Mouse (Mus musculus): ENCODE results near the gene Slc9a3. TPM values are rescaled to one million over a fixed set of nuclear protein-coding genes. Genes with fewer than 3 reads are reported as not detected.

The Slc9a3 gene
- polyA plus RNA-seq, 1 experiment from 2014 or later, result not detected

DNA sequence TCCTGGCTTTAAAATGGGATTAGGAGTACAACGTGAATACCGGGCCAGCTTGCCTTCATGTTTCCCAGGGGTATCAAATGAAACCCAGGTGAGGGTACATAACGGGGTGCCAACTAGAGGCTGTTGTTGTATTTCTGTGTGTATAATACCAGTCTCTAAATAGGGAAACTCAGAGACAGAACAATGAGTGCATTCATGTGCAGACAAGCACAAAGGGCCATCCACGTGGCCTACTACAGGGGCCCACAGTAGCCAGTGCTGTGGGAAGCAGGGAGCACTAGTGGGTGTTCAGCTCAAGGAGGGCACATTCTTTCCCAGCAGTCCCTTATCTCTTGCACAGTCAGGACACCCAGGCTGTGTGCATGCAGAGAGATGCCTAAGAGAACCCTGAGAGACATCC is 8.7 kb upstream of the Slc9a3 start:
- Histone ChIP-seq H3K4me2 (no peak overlapping the region), H3K27ac (ENCODE audit: poor library complexity, severe bottlenecking) (no peak overlapping the region), H3K36me3 (no peaks in the 10 kb centered on the region), H3K9ac (no peak overlapping the region), H3K9me3 (replicated peaks) (no peaks in the 10 kb centered on the region), H3K4me1 (replicated peaks) (peaks cover 31% of the 10 kb centered on the region), H3K27me3 (replicated peaks) (no peaks in the 10 kb centered on the region), H3K4me3 (no peak overlapping the region)
- 74% methylated on average over 4 of the region's 4 CpGs for WGBS
- no peak for ATAC-seq (ENCODE audit: insufficient number of reproducible peaks, low FRiP score)

DNA sequence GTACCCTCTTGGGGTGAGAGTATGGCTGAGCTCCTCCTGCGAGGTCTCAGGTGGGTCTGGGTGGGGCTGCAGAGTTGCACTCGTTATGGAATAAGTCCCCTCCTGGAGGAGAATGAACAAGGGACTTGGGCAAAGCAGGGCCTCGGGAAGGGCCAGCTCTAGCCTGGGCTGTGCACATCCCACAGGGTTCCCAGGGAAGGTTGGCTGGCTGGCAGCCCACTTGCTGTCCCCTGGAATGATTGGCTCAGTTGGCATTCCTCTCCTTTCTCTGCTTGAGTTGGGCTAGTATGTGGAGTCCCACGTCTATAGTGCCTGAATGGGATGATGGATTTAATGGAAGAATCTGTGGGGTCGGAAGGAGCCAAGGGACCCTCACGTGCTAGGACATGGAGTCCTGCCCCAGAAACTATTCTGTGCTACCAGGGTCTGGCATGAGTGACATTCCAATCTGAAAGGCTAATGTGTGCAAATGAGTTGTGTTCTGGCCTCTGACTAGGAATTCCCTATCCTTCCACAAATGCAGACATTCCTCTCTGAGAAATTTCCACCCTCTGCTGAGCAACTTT is 7.5 kb upstream of the Slc9a3 start:
- no peak overlapping the region for H3K27ac ChIP-seq (ENCODE audit: poor library complexity, severe bottlenecking)
- H3K9ac ChIP-seq, result no peak overlapping the region
- 66% methylated on average over 6 of the region's 6 CpGs for WGBS
- peaks cover 29% of the 10 kb centered on the region for H3K4me1 ChIP-seq (replicated peaks)
- H3K9me3 ChIP-seq (replicated peaks), result no peaks in the 10 kb centered on the region
- no peak overlapping the region for H3K4me2 ChIP-seq
- no peaks in the 10 kb centered on the region for H3K36me3 ChIP-seq
- no peak for ATAC-seq (ENCODE audit: insufficient number of reproducible peaks, low FRiP score)
- H3K27me3 ChIP-seq (replicated peaks), result no peaks in the 10 kb centered on the region; the same call in 1 of the 2 replicates
- H3K4me3 ChIP-seq, result no peak overlapping the region

DNA sequence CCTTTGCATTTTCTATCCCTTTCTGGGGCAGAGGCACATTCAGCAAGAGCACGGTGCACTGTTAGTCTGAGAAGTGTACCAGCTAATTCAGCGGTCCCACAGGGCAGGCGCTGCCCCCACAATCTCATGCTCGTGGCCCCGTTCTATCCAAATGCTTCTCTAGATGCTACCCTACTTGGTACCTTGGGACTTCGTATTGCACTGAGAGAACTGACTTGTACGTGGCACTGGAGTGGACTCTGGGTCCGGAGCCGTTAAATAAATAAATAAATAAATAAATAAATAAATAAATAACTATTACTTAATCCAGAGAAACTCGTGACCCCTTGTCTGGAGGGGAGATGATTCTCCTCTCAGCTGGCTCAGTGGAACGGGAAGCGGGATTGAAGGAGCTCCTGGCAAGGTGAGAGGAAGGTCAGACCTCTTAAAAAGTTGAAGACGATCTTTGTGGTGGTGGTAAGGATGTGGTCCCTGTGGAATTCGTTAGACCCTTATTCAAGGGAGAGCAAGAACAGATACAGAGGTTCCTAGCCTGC is 606 bp downstream of the Slc9a3 start:
- no peak overlapping the region for H3K4me3 ChIP-seq
- H3K9me3 ChIP-seq (replicated peaks), result no peaks in the 10 kb centered on the region
- no peak overlapping the region for H3K27ac ChIP-seq (ENCODE audit: poor library complexity, severe bottlenecking)
- peaks cover 71% of the 10 kb centered on the region for H3K27me3 ChIP-seq (replicated peaks)
- peak overlapping the region; percentile 76 for H3K4me2 ChIP-seq
- 36% methylated on average over 14 of the region's 14 CpGs for WGBS
- peaks cover 6% of the 10 kb centered on the region; the same call in 1 of the 2 replicates for H3K4me1 ChIP-seq (replicated peaks)
- no peak overlapping the region for H3K9ac ChIP-seq
- H3K36me3 ChIP-seq, result no peaks in the 10 kb centered on the region
- ATAC-seq (ENCODE audit: insufficient number of reproducible peaks, low FRiP score), result no peak

DNA sequence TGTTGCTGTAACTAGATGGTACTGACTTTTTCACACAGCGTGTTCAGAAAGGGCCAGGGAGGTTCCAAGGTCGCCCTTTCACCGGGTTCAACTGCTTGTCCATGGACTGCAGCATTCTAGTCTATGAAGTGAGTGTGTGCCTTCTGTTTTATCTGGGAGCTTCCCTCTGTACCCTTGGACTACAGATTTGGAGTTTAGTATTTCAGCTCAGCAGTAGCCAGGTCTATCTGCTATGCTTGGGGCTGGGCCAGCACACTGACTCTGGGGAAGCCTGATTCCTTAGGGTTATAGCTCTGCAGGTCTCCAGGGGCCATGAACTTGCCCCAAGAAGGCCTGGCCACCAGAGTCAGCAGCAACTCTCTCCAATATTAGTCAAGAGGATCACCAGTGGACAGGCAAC is 1.4 kb downstream of the Slc9a3 start:
- WGBS, result 61% methylated on average over 3 of the region's 3 CpGs
- no peak overlapping the region for H3K27ac ChIP-seq (ENCODE audit: poor library complexity, severe bottlenecking)
- H3K4me3 ChIP-seq, result no peak overlapping the region
- H3K27me3 ChIP-seq (replicated peaks), result peaks cover 78% of the 10 kb centered on the region
- H3K36me3 ChIP-seq, result no peaks in the 10 kb centered on the region
- no peak for ATAC-seq (ENCODE audit: insufficient number of reproducible peaks, low FRiP score)
- peaks cover 6% of the 10 kb centered on the region; the same call in 1 of the 2 replicates for H3K4me1 ChIP-seq (replicated peaks)
- H3K4me2 ChIP-seq, result no peak overlapping the region
- no peak overlapping the region for H3K9ac ChIP-seq
- no peaks in the 10 kb centered on the region for H3K9me3 ChIP-seq (replicated peaks)

DNA sequence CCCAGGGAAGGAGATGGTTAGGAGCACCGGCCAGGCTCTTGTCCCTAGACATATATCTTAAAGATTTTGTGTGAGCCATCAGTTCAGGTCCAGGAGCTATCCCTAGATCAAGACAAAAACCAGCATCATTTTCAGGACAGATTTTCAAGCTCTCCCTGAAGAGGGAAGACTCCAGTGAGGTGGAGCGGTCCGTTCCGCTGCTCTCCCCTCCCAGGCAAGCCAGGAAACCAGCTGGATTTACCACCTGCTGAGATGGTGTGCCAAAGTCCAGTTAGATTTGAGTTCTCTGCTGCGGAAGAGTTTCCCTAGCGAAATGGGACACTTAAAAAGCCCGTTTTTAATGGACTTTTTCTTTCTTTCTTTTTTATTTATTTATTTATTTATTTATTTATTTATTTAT is 6.3 kb downstream of the Slc9a3 start:
- no peak overlapping the region for H3K9ac ChIP-seq
- ATAC-seq (ENCODE audit: insufficient number of reproducible peaks, low FRiP score), result no peak
- no peak overlapping the region for H3K4me2 ChIP-seq
- H3K27me3 ChIP-seq (replicated peaks), result peaks cover 48% of the 10 kb centered on the region
- no peaks in the 10 kb centered on the region for H3K9me3 ChIP-seq (replicated peaks)
- H3K36me3 ChIP-seq, result no peaks in the 10 kb centered on the region
- H3K27ac ChIP-seq (ENCODE audit: poor library complexity, severe bottlenecking), result no peak overlapping the region
- no peaks in the 10 kb centered on the region for H3K4me1 ChIP-seq (replicated peaks)
- H3K4me3 ChIP-seq, result no peak overlapping the region
- 67% methylated on average over 7 of the region's 7 CpGs for WGBS

DNA sequence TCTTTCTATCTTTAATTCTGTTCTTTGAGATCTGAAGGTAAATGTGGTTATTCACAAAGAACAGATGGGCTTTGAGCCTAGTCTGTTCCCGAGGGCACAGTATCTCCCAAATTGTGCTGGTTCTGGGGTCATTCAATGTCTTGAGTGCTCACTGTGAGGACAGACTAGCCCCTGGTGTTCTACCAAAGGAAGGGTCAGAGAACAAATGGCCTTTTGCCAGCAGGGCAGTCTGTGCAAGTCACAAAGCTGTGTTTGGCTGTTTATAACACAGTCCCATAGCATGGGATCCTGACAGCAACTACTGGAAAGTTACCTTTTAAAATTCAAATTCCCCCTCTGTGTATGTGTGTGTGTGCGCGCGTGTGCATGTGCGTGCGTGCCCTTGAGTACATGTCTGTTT is 8.7 kb downstream of the Slc9a3 start:
- Histone ChIP-seq H3K9ac (no peak overlapping the region), H3K4me3 (no peak overlapping the region), H3K9me3 (replicated peaks) (no peaks in the 10 kb centered on the region), H3K36me3 (no peaks in the 10 kb centered on the region), H3K27ac (ENCODE audit: poor library complexity, severe bottlenecking) (no peak overlapping the region), H3K4me2 (no peak overlapping the region), H3K27me3 (replicated peaks) (peaks cover 24% of the 10 kb centered on the region), H3K4me1 (replicated peaks) (no peaks in the 10 kb centered on the region)
- ATAC-seq (ENCODE audit: insufficient number of reproducible peaks, low FRiP score), result no peak
- 87% methylated on average over 6 of the region's 6 CpGs for WGBS

DNA sequence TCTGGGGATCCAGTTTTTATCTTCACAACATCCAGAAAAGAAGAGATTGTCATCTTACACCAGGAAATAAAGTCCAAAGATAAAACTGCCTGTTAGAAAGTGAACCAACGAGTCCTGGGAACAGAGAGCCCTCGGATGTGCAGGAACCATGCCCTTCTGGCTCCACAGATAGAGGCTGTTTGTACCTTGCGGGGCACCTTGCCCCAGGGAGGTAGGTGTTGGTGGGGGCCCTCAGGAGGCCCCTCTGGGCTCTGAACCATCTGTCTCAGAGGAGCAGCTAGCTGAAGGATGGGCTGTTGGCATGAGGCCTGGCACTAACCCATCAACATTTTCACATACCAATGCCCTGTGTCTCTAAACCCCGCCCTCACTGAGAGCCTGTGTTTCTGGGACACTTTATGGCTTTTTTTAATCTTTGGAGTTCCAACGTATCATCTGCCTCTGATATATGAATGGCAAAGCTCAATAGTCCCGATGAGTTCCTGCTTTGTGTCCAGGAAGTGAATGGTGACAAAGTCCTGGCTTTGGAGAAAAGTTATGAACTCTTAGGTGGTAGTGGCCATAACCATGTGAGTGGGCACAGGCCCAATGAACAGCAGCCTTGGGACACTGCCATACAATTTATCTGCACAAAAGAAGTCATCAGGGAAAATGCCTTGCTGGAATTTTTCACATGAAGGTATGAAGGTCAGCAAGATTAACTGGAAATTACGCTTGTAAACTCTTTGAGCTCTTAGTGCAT is 17.8 kb downstream of the Slc9a3 start:
- H3K4me3 ChIP-seq, result no peak overlapping the region
- WGBS, result 69% methylated on average over 7 of the region's 7 CpGs
- H3K27ac ChIP-seq (ENCODE audit: poor library complexity, severe bottlenecking), result no peak overlapping the region
- no peak overlapping the region for H3K9ac ChIP-seq
- H3K27me3 ChIP-seq (replicated peaks), result no peaks in the 10 kb centered on the region
- no peak for ATAC-seq (ENCODE audit: insufficient number of reproducible peaks, low FRiP score)
- no peaks in the 10 kb centered on the region; the same call in 1 of the 2 replicates for H3K4me1 ChIP-seq (replicated peaks)
- no peaks in the 10 kb centered on the region for H3K9me3 ChIP-seq (replicated peaks)
- no peak overlapping the region for H3K4me2 ChIP-seq
- no peaks in the 10 kb centered on the region for H3K36me3 ChIP-seq

DNA sequence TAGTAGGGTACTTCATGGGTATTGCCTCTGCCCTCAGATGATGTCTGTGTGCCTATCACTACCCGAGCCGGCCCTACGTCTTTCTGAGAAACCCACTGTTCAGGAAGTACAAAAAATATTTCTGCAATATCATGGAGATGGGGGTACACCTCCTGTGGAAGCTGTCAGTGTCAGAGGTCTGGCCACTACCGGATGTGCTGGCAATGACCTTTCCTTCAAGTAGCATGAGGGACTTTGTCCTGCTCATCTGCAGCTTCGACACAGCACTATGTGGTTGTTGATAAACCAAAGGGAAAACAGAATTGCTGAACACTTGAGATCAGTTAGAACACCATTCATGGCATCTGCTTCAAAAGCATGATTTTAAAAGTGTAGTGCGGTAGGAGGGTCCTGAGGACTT is 19.5 kb downstream of the Slc9a3 start:
- no peaks in the 10 kb centered on the region; the same call in 1 of the 2 replicates for H3K4me1 ChIP-seq (replicated peaks)
- H3K27ac ChIP-seq (ENCODE audit: poor library complexity, severe bottlenecking), result no peak overlapping the region
- 85% methylated on average over 6 of the region's 6 CpGs for WGBS
- no peaks in the 10 kb centered on the region for H3K27me3 ChIP-seq (replicated peaks)
- no peaks in the 10 kb centered on the region for H3K36me3 ChIP-seq
- H3K4me3 ChIP-seq, result no peak overlapping the region
- no peaks in the 10 kb centered on the region for H3K9me3 ChIP-seq (replicated peaks)
- H3K9ac ChIP-seq, result no peak overlapping the region
- no peak overlapping the region for H3K4me2 ChIP-seq
- ATAC-seq (ENCODE audit: insufficient number of reproducible peaks, low FRiP score), result no peak

DNA sequence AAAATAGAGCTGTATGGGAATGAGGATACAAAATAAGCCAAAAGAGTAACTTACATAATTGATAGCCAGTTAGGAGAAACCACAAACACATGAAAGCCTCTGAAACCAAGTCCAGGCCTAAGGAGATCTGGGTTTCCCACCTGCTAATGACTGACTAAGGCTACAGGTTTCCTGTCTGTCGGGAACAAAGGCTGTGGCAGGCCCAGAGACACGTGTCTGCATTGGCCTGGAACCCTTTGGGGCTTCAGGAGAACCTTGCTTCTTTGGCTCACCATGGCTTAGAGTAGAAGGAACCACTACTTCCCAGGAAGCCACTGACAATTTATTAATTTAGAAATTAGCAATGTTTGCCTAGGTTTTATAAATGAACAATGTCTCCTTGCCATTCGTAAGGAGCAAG is 22.0 kb downstream of the Slc9a3 start:
- no peak overlapping the region for H3K4me3 ChIP-seq
- 68% methylated on average over 3 of the region's 3 CpGs for WGBS
- no peak overlapping the region for H3K9ac ChIP-seq
- H3K27me3 ChIP-seq (replicated peaks), result no peaks in the 10 kb centered on the region
- H3K9me3 ChIP-seq (replicated peaks), result no peaks in the 10 kb centered on the region
- H3K36me3 ChIP-seq, result no peaks in the 10 kb centered on the region
- H3K4me1 ChIP-seq (replicated peaks), result no peaks in the 10 kb centered on the region; the same call in 1 of the 2 replicates
- no peak overlapping the region for H3K27ac ChIP-seq (ENCODE audit: poor library complexity, severe bottlenecking)
- no peak overlapping the region for H3K4me2 ChIP-seq
- ATAC-seq (ENCODE audit: insufficient number of reproducible peaks, low FRiP score), result no peak

DNA sequence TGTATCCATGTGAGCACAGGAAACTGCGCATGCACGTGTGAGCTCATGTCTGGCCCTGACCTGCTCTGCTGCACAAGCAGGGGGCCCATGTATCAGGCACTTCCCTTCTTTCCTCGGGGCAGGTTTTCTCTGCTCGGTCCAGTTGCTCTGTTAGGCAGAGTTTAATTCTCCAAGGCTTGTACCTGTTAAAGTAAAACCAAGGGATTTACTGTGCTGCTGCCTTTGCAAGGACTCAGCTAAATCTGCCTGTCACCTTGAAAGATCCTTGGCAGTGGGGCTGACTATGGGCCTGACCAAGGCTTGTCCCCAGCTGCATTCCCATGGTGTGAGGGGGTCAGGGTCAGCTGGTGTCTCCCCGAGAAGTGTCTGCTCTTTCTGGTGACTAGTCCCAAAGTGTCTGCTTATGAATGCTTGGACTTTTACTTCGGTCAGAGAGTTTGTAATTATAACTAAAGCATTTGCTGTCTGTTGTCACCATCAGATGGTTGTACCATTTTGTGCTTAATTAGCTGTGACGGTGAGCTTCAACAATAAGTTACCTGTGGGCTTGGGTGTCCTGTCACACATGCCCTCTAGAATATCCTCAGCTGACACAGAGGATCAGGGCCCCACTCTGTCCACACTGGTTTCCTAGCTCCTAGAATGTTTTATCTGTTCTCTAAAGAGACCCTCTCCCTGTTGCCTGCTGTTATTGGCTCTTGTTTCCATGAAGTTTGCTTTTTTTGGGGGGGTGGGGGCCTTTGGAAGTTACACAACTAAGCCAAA is 23.0 kb downstream of the Slc9a3 start:
- 74% methylated on average over 7 of the region's 7 CpGs for WGBS
- Histone ChIP-seq H3K27ac (ENCODE audit: poor library complexity, severe bottlenecking) (no peak overlapping the region), H3K27me3 (replicated peaks) (no peaks in the 10 kb centered on the region), H3K4me2 (no peak overlapping the region), H3K4me3 (no peak overlapping the region), H3K4me1 (replicated peaks) (no peaks in the 10 kb centered on the region; the same call in 1 of the 2 replicates), H3K9me3 (replicated peaks) (no peaks in the 10 kb centered on the region), H3K36me3 (no peaks in the 10 kb centered on the region), H3K9ac (no peak overlapping the region)
- ATAC-seq (ENCODE audit: insufficient number of reproducible peaks, low FRiP score), result no peak

DNA sequence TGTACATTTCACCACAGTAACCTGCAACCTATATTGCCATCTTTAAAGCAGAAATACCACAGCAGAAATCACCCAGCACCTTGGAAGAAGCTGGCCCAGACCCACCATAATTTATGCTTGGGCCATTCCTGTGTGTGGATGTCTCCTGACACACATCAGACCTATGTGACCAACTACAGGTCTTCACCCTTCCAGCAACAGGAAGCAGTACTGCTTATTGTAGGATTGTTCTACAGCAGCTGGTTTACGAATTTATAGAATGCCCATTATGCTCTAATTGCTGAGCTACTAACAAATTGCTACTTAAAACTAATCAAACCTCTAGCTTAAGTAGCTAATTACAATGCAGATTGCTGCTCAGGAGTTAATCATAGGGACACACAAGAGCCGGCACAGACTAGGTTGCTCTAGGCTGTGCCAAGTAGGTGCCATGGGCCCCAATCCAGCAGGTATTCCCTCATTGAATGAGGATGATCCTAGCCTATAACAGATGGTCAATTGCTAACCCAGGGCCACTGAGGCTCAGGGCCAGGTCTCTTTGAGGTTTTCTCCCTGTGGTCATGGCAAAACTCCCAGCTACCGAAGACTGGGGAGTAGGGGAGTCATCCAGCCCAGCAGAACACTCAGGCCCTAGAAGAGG is 24.8 kb downstream of the Slc9a3 start:
- no peak overlapping the region for H3K9ac ChIP-seq
- no peaks in the 10 kb centered on the region; the same call in 1 of the 2 replicates for H3K4me1 ChIP-seq (replicated peaks)
- 83% methylated on average over 3 of the region's 3 CpGs for WGBS
- H3K4me3 ChIP-seq, result no peak overlapping the region
- H3K4me2 ChIP-seq, result no peak overlapping the region
- no peaks in the 10 kb centered on the region for H3K9me3 ChIP-seq (replicated peaks)
- ATAC-seq (ENCODE audit: insufficient number of reproducible peaks, low FRiP score), result no peak
- no peaks in the 10 kb centered on the region for H3K36me3 ChIP-seq
- H3K27me3 ChIP-seq (replicated peaks), result no peaks in the 10 kb centered on the region
- H3K27ac ChIP-seq (ENCODE audit: poor library complexity, severe bottlenecking), result no peak overlapping the region

Measured in heart, embryonic 12.5 days (tissue).